Mouse (Mus musculus) cortical plate, adult 2 months (tissue): ENCODE data around the gene Plppr1.

Experiments
- CTCF ChIP-seq: fragments of 200-500 bp; IDR thresholded peaks from 2 replicates; pipeline ENCODE4 v1.5.1; 2011; ENCODE audit warnings: mild to moderate bottlenecking, control low read depth, low read length; ENCODE audit not compliant: insufficient read depth; ENCODE audit errors: extremely low read depth
- POLR2A ChIP-seq: fragments of 200-500 bp; IDR thresholded peaks from 2 replicates; pipeline ENCODE4 v1.6.1; 2011; ENCODE audit warnings: mild to moderate bottlenecking, low read length, control low read depth; ENCODE audit not compliant: insufficient read depth; ENCODE audit errors: extremely low read depth

DNA sequence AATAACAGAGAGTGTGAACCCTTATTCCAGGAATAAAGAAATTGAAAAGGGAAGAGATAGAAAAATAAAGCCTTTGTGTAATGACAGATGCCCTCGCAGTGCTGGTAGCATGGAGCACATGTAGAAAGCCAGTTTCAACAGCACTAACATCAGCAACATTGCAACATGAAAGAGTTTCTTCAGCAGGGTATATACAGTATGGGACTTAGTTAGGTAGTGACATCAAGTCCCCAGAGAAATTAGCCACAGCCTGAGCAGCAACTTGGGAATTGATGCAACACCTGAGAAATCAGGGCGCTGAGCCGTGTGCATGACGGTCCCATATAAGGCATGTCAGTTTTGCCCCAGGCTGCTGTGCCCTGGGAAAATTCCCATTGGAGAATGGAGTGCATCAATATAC, 179.0 kb downstream of the Plppr1 start:
- TF ChIP-seq CTCF (no peak), POLR2A (no peak)
